Mouse (Mus musculus): ENCODE measurements around the gene Dot1l. TPM values are rescaled to one million over a fixed set of nuclear protein-coding genes. Genes with fewer than 3 reads are reported as not detected.
A peak's percentile ranks its signal among the peaks of the same experiment; 100 is the strongest.

The Dot1l gene
- polyA plus RNA-seq, 1 experiment from 2014 or later, result 23.0 TPM

GRCm38 (mm10) chr10:80792175-80793032 is 37.4 kb downstream of the Dot1l start:
- ATAC-seq (ENCODE audit: insufficient number of reproducible peaks, low FRiP score, low TSS enrichment, low read depth), result no peak
- Histone ChIP-seq H3K9me3 (ENCODE audit: control insufficient read depth, low read length) (no peaks in the 10 kb centered on the region; the same call in 1 of the 2 replicates), H3K36me3 (ENCODE audit: control insufficient read depth, insufficient read depth, low read length) (peaks cover 62% of the 10 kb centered on the region), H3K27ac (replicated peaks; ENCODE audit: low read depth, low read length) (no peak overlapping the region), H3K4me3 (ENCODE audit: low read depth, low read length) (no peak overlapping the region), H3K4me1 (ENCODE audit: control insufficient read depth, insufficient read depth, low read length) (peaks cover 6% of the 10 kb centered on the region; the same call in 1 of the 2 replicates), H3K27me3 (ENCODE audit: control insufficient read depth, insufficient read depth, low read length) (no peaks in the 10 kb centered on the region), H3K9ac (ENCODE audit: low read length) (no peak overlapping the region), H3K4me2 (ENCODE audit: low read depth, severe bottlenecking) (no peak overlapping the region)
- 73% methylated on average over 40 of the region's 41 CpGs for WGBS
- no peak for DNase-seq (ENCODE audit: low spot score)

DNA sequence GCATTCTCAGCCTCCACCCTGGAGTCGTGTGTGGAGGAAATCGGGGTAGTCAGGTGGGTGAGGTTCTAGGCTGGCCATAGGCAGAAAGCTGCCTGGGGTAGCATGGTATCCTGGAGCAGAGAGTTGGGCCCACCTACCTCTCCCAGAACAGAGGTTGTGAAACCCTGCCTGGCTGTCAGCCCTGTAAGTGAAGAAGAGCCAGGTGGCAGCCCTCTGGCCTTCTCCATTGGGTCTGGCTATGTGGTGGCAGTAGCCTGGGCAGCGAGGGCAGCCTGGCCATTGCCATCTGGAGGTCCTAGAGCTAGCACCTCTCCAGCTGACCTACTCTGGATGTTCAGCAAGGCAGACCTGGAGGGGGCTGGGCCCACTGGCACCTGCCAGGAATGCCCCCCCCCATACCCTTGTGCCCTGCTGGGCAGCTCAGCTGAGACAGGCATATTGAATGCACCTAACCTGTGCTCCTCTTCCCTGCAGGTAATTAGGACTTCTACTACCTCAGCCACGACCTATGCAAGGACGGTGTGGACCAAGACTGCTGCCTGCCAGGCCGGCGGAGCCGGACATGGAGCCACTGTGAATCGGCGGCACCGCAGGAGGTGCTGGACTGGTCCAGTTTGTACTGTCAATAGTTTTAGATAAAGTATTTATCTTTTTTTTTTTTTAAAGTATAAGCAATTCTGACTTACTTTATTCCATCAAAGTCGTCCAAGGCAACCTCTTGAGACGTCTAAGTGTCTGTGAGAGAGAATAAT is 38.2 kb downstream of the Dot1l start:
- Histone ChIP-seq H3K9me3 (ENCODE audit: control insufficient read depth, low read length) (no peaks in the 10 kb centered on the region; the same call in 1 of the 2 replicates), H3K27ac (replicated peaks; ENCODE audit: low read depth, low read length) (no peak overlapping the region), H3K4me1 (ENCODE audit: control insufficient read depth, insufficient read depth, low read length) (peaks cover 6% of the 10 kb centered on the region; the same call in 1 of the 2 replicates), H3K9ac (ENCODE audit: low read length) (no peak overlapping the region), H3K27me3 (ENCODE audit: control insufficient read depth, insufficient read depth, low read length) (no peaks in the 10 kb centered on the region), H3K4me3 (ENCODE audit: low read depth, low read length) (no peak overlapping the region), H3K36me3 (ENCODE audit: control insufficient read depth, insufficient read depth, low read length) (peaks cover 56% of the 10 kb centered on the region), H3K4me2 (ENCODE audit: low read depth, severe bottlenecking) (no peak overlapping the region)
- DNase-seq (ENCODE audit: low spot score) (no peak), ATAC-seq (ENCODE audit: insufficient number of reproducible peaks, low FRiP score, low TSS enrichment, low read depth) (no peak)
- 90% methylated on average over 13 of the region's 13 CpGs for WGBS

DNA sequence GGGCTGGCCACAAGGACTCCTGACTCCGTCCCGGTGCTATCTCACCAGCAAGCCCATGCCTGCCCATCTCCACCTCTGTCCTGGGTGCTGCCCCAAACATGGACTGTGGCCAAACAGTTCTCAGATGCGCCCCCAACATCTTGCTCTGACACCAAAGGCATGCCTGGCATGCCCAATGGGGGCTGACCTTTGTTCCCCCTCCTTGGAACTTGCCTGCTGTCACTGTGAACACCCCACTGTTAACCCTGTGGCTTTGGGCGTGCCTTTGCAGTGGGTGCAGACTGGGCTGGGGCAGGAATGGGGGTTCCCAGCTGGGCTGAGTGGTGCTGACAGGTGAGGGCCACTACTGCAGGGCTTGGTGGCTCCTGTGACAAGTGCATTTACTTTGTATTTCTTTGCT is 38.8 kb downstream of the Dot1l start:
- Histone ChIP-seq H3K4me1 (ENCODE audit: control insufficient read depth, insufficient read depth, low read length) (peaks cover 6% of the 10 kb centered on the region; the same call in 1 of the 2 replicates), H3K36me3 (ENCODE audit: control insufficient read depth, insufficient read depth, low read length) (peaks cover 50% of the 10 kb centered on the region), H3K9me3 (ENCODE audit: control insufficient read depth, low read length) (no peaks in the 10 kb centered on the region; the same call in 1 of the 2 replicates), H3K4me3 (ENCODE audit: low read depth, low read length) (no peak overlapping the region), H3K9ac (ENCODE audit: low read length) (no peak overlapping the region), H3K4me2 (ENCODE audit: low read depth, severe bottlenecking) (no peak overlapping the region), H3K27ac (replicated peaks; ENCODE audit: low read depth, low read length) (no peak overlapping the region), H3K27me3 (ENCODE audit: control insufficient read depth, insufficient read depth, low read length) (no peaks in the 10 kb centered on the region)
- 81% methylated on average over 4 of the region's 4 CpGs for WGBS
- DNase-seq (ENCODE audit: low spot score) (no peak), ATAC-seq (ENCODE audit: insufficient number of reproducible peaks, low FRiP score, low TSS enrichment, low read depth) (no peak)

GRCm38 (mm10) chr10:80794750-80795149 is 39.7 kb downstream of the Dot1l start:
- Histone ChIP-seq H3K4me2 (ENCODE audit: low read depth, severe bottlenecking) (no peak overlapping the region), H3K9me3 (ENCODE audit: control insufficient read depth, low read length) (no peaks in the 10 kb centered on the region; the same call in 1 of the 2 replicates), H3K4me1 (ENCODE audit: control insufficient read depth, insufficient read depth, low read length) (peaks cover 11% of the 10 kb centered on the region), H3K27ac (replicated peaks; ENCODE audit: low read depth, low read length) (no peak overlapping the region), H3K9ac (ENCODE audit: low read length) (no peak overlapping the region), H3K27me3 (ENCODE audit: control insufficient read depth, insufficient read depth, low read length) (no peaks in the 10 kb centered on the region), H3K36me3 (ENCODE audit: control insufficient read depth, insufficient read depth, low read length) (peaks cover 42% of the 10 kb centered on the region), H3K4me3 (ENCODE audit: low read depth, low read length) (no peak overlapping the region)
- 89% methylated on average over 8 of the region's 8 CpGs for WGBS
- no peak for ATAC-seq (ENCODE audit: insufficient number of reproducible peaks, low FRiP score, low TSS enrichment, low read depth)
- no peak for DNase-seq (ENCODE audit: low spot score)

DNA sequence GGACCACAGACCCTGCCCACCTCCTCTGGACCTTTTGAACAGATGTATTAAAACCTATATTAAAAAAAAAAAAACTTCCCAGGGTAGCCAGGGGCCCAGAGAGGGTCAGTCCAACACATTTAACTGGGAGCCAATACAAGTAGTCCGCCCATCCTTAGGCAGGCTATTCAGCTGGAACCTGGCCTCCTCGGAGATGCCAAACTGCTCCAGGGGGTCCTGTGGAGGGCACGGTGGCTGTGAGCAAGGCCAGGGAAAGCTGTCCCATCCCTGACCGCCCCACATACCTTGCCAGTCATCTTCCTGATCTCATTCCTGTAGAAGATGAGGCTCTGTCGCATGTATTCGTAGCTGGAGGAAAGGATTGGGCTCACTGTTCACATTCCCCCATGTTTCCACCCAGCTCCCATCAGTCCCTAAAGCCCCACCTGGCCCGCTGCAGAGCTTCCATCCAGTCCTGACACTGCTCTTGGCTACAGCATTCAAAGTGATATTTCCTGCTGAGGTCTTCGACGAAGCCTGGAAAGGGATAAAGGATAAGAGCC is 41.4 kb downstream of the Dot1l start:
- Histone ChIP-seq H3K27ac (replicated peaks; ENCODE audit: low read depth, low read length) (no peak overlapping the region), H3K4me3 (ENCODE audit: low read depth, low read length) (peak overlapping the region; percentile 97; the same call in 1 of the 2 replicates), H3K4me2 (ENCODE audit: low read depth, severe bottlenecking) (peak overlapping the region; percentile 92; the same call in 1 of the 2 replicates), H3K36me3 (ENCODE audit: control insufficient read depth, insufficient read depth, low read length) (peaks cover 34% of the 10 kb centered on the region), H3K9ac (ENCODE audit: low read length) (peak overlapping the region; percentile 95), H3K9me3 (ENCODE audit: control insufficient read depth, low read length) (no peaks in the 10 kb centered on the region; the same call in 1 of the 2 replicates), H3K4me1 (ENCODE audit: control insufficient read depth, insufficient read depth, low read length) (peaks cover 15% of the 10 kb centered on the region), H3K27me3 (ENCODE audit: control insufficient read depth, insufficient read depth, low read length) (no peaks in the 10 kb centered on the region)
- no peak for DNase-seq (ENCODE audit: low spot score)
- no peak for ATAC-seq (ENCODE audit: insufficient number of reproducible peaks, low FRiP score, low TSS enrichment, low read depth)
- 86% methylated on average over 9 of the region's 9 CpGs for WGBS

- peak overlapping the region; percentile 97 for H3K4me3 ChIP-seq (ENCODE audit: low read depth, low read length)
- peaks cover 15% of the 10 kb centered on the region for H3K4me1 ChIP-seq (ENCODE audit: control insufficient read depth, insufficient read depth, low read length)
- peak overlapping the region; percentile 92 for H3K4me2 ChIP-seq (ENCODE audit: low read depth, severe bottlenecking)
- WGBS, result 2% methylated on average over 57 of the region's 59 CpGs
- H3K27me3 ChIP-seq (ENCODE audit: control insufficient read depth, insufficient read depth, low read length), result no peaks in the 10 kb centered on the region
- H3K9me3 ChIP-seq (ENCODE audit: control insufficient read depth, low read length), result no peaks in the 10 kb centered on the region
- peak; percentile 53; the same call in 1 of the 2 replicates for ATAC-seq (ENCODE audit: insufficient number of reproducible peaks, low FRiP score, low TSS enrichment, low read depth)
- DNase-seq (ENCODE audit: low spot score), result peak; percentile 40
- peak overlapping the region; percentile 91 for H3K27ac ChIP-seq (replicated peaks; ENCODE audit: low read depth, low read length)
- H3K36me3 ChIP-seq (ENCODE audit: control insufficient read depth, insufficient read depth, low read length), result peaks cover 38% of the 10 kb centered on the region
- peak overlapping the region; percentile 95 for H3K9ac ChIP-seq (ENCODE audit: low read length)
Measured at GRCm38 (mm10) chr10:80797186-80798149, 42.5 kb downstream of the Dot1l start.

- no peaks in the 10 kb centered on the region for H3K9me3 ChIP-seq (ENCODE audit: control insufficient read depth, low read length)
- under 1% methylated on average over 103 of the region's 104 CpGs for WGBS
- peak within 1 kb of the TSS; percentile 97 for H3K4me3 ChIP-seq (ENCODE audit: low read depth, low read length)
Measured at GRCm38 (mm10) chr10:80798150-80799006, 43.4 kb downstream of the Dot1l start, which contains the start of the genes Sf3a2 and Plekhj1. Gene Sf3a2, plus strand, starts transcription at chr10:80798198. Gene Plekhj1, minus strand, starts transcription at chr10:80798626.

More at GRCm38 (mm10) chr10:80798150-80799006, 43.4 kb downstream of the Dot1l start, which contains the start of the genes Sf3a2 and Plekhj1:
- peak within 1 kb of the TSS; percentile 92 for H3K4me2 ChIP-seq (ENCODE audit: low read depth, severe bottlenecking)
- ATAC-seq (ENCODE audit: insufficient number of reproducible peaks, low FRiP score, low TSS enrichment, low read depth) (peak; percentile 88), DNase-seq (ENCODE audit: low spot score) (peak; percentile 95)
- H3K27me3 ChIP-seq (ENCODE audit: control insufficient read depth, insufficient read depth, low read length), result no peaks in the 10 kb centered on the region
- H3K27ac ChIP-seq (replicated peaks; ENCODE audit: low read depth, low read length), result peak within 1 kb of the TSS; percentile 91
- H3K36me3 ChIP-seq (ENCODE audit: control insufficient read depth, insufficient read depth, low read length), result peaks cover 39% of the 10 kb centered on the region
- H3K4me1 ChIP-seq (ENCODE audit: control insufficient read depth, insufficient read depth, low read length), result peaks cover 15% of the 10 kb centered on the region
- H3K9ac ChIP-seq (ENCODE audit: low read length), result peak within 1 kb of the TSS; percentile 95
